Mouse (Mus musculus) right cerebral cortex, postnatal 10 days (tissue): ENCODE measurements around the gene Hsh2d.

Source experiments
- DNase-seq, 2 experiments: peaks; one replicate each; pipeline ENCODE4 v3.0.0; 2021; ENCODE audit warnings: low spot score in 2 of 2

Hsh2d gene

DNA sequence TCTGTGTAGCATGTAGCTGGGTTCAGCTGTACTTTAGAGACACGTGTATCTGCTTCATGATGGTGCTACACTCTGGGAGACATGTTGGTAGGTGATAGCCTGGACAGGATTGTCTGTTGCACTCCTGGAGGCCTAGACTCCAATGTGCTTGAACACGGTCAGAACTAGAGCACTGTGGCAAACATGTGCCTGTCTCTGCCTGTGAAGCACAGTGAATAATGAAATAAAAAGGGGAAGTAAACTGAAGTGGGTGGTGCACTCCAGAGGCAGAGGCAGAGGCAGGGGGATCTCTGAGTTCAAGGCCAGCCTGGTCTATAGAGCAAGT, 739 bp downstream of the Hsh2d start:
- DNase-seq, result no peak

DNA sequence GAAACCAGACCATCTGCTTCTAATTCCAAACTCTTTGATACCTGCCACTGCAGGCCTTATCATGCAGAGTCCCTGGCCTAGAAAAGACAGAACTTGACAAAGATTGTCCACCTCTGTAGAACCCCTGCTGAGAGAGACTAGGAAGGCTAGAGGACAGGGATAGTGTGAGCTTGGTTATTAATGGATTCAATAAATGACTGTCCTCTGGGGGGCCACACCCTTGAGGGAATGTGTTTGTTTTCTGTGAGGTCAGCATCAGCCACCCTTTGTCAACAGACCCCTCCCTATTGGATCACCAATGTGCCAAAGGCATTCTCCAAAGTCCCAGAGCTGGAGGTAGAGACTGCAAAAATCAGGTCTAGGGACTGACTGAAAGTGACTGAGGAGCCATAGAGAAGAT, 2.6 kb downstream of the Hsh2d start:
- DNase-seq, result no peak

DNA sequence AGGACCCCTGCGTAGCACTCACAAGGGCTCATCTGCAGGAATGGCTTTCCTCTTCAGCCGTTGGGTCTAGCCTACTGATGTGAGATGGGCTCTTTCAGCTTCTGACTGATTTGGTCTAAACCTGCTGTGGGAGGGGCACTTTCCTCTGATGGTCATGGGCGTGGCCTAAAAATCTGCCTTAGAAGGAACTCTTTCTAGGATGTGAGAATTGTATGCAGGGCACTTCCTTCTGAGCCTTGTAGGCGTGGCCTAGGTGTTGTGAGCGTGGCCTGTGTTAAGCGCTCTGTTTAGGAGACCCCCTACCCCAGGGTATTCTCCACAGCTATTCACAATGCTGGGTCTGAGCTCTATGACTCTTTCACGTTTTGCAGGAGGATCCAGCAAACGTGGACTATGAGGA, 8.6 kb downstream of the Hsh2d start:
- DNase-seq, result no peak

DNA sequence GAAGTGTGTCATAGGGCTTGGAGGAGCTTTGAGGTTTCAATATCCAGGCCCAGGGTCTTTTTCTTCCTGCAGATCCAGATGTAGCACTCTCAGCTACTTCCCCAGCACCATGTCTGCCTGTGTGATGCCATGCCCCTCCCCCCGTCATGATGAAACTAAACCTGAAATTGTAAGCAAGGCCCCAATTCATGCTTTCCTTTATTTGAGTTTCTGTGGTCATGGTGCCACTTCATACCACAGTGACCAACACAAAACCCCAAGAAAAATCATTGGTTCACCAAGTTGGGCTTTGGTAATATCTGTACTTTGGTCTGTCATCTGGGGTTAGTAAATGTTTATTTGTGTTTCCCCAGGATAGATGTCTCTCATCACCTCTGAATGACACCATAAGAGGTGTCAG, 19.1 kb downstream of the Hsh2d start:
- no peak for DNase-seq

DNA sequence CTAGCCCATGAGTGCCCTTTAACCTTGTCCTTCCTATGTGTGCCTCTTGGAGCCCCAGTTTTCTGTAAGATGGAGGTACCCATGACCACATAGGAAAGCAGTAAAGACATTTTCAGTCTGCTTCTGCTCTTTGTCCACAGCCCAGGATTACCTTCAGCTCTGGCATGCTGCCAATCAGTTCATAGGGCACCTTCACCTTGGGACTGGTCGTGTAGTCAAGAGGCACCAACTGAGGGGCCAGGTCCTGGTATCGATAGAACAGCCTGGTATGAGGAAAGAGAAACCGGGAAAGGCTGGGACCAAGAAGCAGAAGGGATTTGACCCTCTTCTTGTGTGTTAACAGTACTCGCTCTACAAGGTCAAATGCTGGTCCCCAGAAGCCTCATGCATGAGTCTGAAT, 20.8 kb downstream of the Hsh2d start:
- DNase-seq, result no peak

DNA sequence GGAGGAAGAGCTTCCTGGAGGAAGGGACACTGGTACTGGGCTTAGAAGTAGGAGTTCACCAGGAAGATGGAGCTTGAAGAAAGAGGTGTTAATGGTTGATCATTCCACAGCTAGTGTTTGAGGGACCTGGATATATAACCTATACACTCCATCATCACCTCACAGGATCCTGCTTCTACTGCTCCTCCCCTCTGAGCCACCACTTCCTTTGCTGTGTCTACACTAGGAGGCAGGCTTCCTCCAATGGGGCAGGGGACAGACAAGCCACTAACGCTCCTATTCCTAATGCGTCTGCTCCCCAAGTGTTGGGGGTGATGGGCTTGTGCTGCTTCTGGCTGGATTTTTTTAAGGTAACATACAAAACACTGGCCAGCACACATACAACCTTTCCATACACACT, 21.3 kb downstream of the Hsh2d start:
- no peak for DNase-seq

DNA sequence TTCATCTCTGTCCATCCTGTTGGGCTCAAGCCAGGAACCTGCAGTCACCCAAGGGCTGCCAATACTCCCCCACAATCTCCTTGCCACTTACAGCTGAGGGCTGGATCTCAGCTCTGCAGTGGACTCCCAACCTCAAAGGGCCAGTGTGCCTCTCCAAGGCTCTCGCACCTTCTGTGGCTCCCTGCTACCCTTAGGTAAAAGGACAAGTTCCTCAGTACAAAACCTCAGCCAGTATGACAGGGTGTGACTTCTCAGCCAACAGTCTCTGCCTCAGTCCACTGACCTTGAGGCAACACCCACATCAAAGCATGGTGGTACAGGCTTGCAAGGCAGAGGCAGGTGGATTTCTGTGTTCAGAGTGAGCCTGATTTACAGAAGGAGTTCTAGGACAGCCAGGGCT, 22.4 kb downstream of the Hsh2d start:
- no peak for DNase-seq

DNA sequence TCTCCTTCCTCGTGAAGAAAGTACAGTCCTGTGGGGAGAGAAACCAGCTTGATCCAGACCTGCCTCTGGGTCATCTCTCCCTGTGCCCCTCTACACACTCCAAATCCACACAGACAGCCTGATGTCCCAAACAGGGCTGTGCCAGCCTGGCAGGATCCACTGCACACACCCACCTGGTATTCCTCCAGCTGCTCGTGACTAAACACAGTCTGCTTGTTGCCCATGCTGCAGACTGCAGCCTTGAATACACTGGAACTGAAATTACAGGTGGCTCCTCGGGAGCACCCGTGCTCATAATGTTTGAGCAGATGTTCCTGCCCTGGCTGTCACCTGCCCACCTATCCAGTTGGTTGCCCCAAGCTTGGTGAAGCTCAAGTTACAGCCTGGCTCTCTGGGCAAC, 23.3 kb downstream of the Hsh2d start, which contains the start of gene Cib3:
Gene Cib3 (minus strand): TSS at position 87 of the 400 bp plus-strand sequence.
- DNase-seq, result peak in 1 of 2 experiments; percentile 26

DNA sequence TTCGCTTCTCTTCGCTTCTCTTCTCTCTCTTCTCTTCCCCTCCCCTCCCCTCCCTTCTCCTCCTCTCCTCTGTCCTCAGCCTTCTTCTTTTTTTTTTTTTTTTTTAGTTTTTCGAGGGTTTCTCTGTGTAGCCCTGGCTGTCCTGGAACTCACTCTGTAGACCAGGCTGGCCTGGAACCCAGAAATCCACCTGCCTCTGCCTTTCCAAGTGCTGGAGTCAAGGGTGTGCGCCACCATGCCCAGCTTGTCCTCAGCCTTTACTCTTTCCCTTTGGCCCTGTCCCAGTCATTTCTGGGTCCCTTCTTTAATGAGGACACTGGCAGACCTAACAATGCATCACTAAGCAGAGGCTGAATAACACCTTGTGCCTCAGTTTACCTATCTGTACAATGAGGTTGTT, 24.1 kb downstream of the Hsh2d start, which contains the start of gene Gm11034:
Gene Gm11034 (minus strand): TSS at position 101 of the 400 bp plus-strand sequence.
- DNase-seq, result no peak

DNA sequence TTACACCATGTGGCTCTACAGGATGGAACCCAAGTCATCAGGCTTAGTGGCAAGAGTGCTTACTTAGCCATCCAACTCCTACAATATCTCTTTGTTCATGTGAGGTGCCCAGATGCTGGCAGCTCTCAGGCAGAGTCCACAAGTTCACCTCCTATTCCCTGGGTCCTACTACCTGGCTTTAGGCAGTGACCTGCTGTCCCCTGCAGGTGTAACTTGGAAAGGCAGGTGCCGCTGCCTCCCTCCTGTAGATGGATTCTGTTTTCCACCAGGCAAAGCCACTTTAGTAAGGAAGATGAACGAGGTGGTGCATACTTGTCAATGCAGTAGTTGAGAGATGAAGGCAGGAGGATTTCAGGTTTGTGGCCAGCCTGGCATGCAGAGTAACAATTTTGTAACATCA, 25.6 kb downstream of the Hsh2d start:
- no peak for DNase-seq

DNA sequence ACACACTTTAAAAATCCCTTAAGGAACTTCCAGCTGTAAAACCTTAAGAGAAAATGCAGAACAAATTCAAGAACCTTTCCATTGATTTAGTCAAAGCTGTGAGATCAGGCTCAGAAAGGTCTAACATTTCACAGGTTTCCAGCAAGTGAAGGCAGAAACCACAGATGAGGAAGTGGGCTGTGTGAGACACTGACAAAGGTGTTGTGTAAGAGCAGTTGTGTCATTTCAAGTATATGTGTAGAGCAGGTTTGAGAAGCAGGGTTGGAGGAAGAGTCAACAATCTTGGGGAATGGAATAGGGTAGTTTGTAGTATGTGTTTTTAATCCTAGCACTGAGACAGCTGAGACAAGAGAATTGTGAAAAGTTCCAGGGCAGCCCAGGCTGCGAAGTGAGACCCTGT, 26.4 kb downstream of the Hsh2d start:
- DNase-seq, result no peak

DNA sequence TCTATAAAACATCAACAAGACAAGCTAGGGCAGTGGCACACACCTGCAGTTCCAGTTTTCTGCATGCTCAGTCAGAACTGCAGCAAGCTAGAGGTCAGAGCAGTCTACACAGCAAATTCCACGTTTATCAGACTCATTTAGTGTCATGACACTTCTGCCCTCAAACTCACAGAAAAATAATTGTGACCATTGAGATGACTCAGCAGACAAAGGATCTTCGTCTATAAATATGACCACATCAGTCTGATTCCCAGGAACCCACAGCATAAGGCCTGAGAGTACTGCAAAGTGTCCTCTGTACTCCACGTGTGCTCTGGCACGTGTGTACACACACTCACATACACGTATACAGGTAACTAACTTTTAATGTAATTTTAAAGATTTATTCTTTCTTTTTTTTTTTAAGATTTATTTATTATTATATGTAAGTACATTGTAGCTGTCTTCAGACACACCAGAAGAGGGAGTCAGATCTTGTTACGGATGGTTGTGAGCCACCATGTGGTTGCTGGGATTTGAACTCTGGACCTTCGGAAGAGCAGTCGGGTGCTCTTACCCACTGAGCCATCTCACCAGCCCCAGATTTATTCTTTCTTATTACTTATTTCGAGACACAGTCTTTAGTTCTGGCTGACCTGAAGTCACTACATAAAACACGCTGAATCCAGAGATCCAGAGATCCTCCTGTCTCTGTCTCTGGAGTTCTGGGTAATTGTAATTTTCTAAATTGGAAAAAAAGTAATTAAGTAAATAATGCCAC, 29.5 kb downstream of the Hsh2d start:
- DNase-seq, result no peak

DNA sequence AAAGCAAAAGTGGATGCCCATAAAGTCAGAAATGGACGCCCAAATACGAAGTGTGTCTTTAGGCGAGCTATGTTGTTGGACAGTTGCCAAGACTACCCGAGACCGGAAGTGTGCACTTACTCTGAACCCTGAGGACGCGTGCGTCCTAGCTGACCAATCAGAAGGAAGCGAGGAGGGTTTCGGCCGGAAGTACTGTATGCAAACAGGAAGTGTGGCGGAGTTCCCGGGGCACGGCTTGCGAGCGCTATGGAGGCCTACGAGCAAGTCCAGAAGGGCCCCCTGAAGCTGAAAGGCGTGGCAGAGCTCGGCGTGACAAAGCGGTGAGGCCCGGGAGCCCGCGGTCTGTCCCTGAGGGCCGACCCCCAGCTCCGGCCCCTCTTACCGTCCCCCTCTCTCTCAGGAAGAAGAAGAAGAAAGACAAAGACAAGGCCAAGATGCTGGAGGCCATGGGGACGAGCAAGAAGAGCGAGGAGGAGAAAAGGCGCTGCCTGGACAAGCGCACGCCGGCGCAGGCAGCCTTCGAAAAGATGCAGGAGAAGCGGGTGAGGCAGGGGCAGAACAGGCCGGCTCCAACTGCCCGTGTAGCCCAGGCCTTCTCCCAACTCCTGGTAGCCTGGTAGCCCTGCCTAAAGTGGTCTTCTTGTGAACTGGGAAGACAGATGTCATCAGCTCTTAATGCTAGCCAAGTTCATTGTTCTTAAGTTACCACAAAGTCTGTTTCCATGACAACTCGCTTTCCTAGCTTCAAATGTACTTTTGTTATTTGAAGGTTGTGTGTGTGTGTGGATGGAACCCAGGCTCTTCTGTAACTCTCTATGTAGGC, 30.3 kb downstream of the Hsh2d start, which contains the start of gene Fam32a:
Gene Fam32a (plus strand): TSS at position 190 of the 823 bp plus-strand sequence.
- DNase-seq, result peak; percentile 95 to 96

DNA sequence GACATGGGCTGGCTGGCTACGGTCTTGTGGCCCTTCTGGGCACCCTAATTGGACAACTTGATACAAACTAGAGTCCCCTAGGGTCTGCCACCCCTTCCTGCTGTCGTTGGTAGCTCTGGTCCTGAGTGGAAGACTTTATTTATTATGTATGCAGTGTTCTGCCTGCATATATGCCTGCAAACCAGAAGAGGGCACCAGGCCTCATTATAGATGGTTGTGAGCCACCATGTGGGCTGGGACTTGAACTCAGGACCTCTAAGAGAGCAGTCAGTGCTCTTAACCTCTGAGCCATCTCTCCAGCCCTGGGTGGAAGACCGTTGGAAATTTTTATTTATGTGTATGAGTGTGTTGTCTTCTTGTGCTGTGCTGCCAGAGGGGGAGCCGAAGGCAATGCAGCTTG, 31.3 kb downstream of the Hsh2d start:
- DNase-seq, result no peak

DNA sequence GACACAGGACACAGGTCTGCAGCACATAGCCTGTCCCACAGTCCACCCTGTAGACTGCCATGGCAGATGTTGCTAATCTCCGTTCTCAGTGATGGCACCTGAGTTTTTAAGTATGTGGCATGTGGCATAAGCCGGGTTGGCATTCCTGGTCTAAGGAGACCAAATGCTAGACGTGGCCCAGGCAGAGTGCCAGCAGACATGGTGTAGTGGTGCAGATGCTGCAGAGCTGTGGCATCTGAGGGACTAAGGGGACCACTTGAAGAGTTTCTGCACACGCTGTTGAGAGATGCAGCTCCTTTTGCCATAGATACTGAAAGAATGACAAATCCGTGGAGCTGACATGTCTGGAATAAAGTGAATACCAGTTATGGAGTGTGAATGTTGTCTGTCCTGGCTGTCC, 33.2 kb downstream of the Hsh2d start:
- peak in 1 of 2 experiments; percentile 40 for DNase-seq

DNA sequence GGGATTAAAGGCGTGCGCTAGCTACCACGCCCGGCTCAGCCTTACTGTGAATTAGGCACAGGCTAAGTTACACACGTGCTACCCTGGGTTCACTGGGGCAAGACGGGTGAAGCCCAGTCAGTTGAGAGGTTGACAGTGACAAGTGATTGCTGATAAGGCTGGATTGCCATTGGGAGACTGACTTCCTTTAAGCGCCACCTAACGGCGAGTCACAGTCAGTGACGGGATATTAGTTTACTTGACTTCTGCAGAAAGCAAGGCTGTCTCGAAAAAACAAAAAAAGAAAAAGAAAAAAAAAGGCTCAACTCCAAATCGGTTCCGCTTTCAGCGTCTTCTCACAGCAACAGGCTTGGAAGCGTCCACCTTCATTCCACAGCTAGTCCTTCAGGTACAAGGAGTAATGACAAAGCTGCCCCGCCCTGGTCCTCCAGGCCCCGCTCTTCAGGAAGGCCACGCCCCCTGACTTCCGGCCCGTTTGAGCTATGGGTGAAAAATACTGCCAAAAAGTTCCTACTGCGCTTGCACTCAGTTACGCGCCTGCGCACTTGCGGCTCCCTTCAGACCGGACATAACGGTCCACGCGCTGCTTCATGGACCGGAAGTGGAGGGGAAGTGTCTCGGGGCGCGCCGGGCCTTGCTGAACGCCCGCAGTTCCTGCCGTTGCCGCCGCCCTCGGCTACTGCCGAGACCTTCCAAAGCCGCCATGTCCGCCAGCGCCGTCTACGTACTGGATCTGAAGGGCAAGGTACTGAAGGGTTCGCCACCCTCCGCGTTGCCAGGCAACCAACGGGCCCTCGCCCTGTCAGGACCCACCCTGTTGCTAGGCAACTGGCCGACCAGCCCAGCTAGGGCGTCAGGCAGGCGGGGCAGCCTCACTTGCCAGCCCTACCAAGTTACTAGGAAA, 50.3 kb downstream of the Hsh2d start, which contains the start of gene Ap1m1:
Gene Ap1m1 (plus strand): TSS at position 520 of the 904 bp plus-strand sequence.
- peak; percentile 99 for DNase-seq

DNA sequence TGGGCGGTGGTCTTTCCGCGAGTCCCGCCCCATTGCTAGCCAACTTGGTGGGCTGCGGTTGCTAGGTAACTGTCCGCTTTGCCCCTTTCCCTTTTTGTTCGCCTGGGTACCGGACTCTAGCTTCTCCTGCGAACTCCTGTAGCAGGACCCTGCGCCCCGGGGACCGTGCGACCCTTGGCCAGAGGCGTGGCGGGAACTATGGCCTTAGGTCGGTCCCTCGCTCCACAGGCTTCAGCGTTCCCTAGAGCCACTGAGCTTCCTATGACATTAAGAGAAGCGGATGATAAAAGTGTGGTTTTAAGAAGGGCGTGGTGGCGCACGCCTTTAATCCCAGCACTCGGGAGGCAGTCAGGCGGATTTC, 50.9 kb downstream of the Hsh2d start:
- no peak for DNase-seq

DNA sequence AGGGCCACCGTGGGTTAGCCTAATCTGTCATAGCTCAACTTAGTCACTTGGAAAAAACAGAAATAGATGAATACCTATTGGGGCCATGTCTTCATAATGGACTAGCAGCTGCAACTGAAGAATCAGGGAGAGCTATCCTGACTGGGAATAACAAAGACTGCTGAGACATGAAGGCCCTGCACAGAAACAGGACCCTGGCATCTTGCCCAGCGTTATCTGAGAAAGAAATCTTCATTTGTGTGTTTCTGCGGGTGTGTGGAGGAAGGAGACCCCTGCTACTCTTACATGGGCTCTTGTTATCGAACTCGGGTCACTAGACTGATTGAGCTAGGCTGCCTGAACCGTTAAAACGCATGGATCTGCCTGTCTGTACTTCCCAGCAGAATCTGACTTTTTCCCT, 51.5 kb downstream of the Hsh2d start:
- DNase-seq, result peak in 1 of 2 experiments; percentile 51

DNA sequence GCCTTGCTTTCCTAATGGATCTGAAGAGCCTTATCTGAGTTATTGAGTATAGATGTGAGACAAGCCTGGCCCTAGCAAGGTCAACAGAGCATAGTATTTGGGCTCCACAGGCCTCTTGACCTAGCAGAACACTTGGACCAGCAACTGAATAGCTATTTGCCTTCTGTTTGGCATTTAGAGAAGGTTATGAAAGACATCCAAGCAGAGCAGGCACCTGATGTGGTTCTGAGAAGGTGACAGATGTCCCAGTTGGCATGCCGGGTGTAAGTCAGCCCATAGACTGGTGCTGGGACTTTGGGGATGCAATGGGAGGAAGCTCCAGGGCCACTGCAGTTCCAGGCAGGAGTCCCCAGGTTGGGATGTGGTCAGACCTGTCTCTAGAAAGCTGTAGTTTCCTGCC, 52.8 kb downstream of the Hsh2d start:
- DNase-seq, result no peak

DNA sequence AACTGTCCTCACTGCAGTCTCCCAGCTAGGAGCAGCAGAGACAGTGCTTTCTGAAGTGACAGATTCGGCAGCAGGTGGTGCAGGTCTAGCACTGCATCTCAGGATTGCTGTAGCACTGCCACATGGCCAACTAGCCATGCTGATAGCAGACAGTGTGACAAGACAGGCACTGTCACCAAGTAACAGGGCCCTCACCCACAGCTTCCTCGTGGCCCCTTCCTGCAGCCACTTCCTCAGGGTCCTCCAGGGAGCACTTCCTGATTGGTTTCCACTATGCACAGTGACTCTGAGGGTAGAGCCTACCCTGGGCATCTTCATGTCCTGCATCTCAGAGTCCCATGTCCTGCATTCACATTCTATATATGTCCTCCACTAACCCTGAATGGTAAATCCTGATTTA, 55.2 kb downstream of the Hsh2d start:
- DNase-seq, result peak; percentile 44 to 46
